ENCODE assay signal across 13 mouse cellular contexts in genomic region chr19:56116285-56116680, GRCm38 (mm10).
DNase-seq lines count a peak whose midpoint lies in the region; ATAC-seq and TF ChIP-seq lines count a peak whose summit lies in the region.
"Had no signal": no experiment of that assay in that cellular context is flagged by ENCODE, and none has a peak within 500 bp of the region (broad histone marks: within the 10 kb centered on the region; RNA-seq: fewer than 3 reads in every experiment).

No protein-coding gene starts in this region.

- no peak overlapping the region for H3K9ac ChIP-seq in heart, embryonic 13.5 days
- no peak overlapping the region for H3K9ac ChIP-seq in lung, embryonic 14.5 days
- H3K9ac ChIP-seq in limb, embryonic 13.5 days = no peak overlapping the region

- H3K4me3 ChIP-seq in heart, embryonic 13.5 days = no peak overlapping the region
- no peak overlapping the region for H3K4me3 ChIP-seq in lung, embryonic 14.5 days (ENCODE audit: low read depth, low read length)
- no peak overlapping the region for H3K4me3 ChIP-seq in limb, embryonic 13.5 days
- H3K4me3 ChIP-seq: layer of hippocampus, adult 2 months had no signal

- H3K27ac ChIP-seq in heart, embryonic 13.5 days (replicated peaks) = no peak overlapping the region
- H3K27ac ChIP-seq in lung, embryonic 14.5 days (ENCODE audit: low read depth) = peak overlapping the region; percentile 1; the same call in 1 of the 2 replicates
- H3K27ac ChIP-seq in limb, embryonic 13.5 days = peak overlapping the region; percentile 74; the same call in 1 of the 2 replicates
- H3K27ac ChIP-seq: layer of hippocampus, adult 2 months had no signal

- DNase-seq in heart, adult 11 months = no peak
- peak; percentile 81 for DNase-seq in lung, embryonic 14.5 days
- DNase-seq in lung, postnatal 25 days (ENCODE audit: low spot score) = no peak
- peak; percentile 43 for DNase-seq in NIH3T3 (ENCODE audit: low read depth)
- DNase-seq in T-cell, adult 2 months (ENCODE audit: low spot score) = no peak
- DNase-seq in adrenal gland, postnatal 25 days = no peak
- DNase-seq: cerebellum, adult 9-10 months; lung, postnatal 14 days; spleen, adult 18-20 months; thymus, postnatal 4 days had no signal

- no peak for TF ChIP-seq CTCF in lung, embryonic 14.5 days (IDR thresholded peaks at IDR 0.05; ENCODE audit: low read depth)

- WGBS in heart, embryonic 13.5 days = 51% methylated on average over 7 of the region's 7 CpGs
- WGBS in lung, embryonic 14.5 days = 42% methylated on average over 7 of the region's 7 CpGs
- 23% methylated on average over 7 of the region's 7 CpGs for WGBS in limb, embryonic 13.5 days

- peaks cover 27% of the 10 kb centered on the region for H3K4me1 ChIP-seq in heart, embryonic 13.5 days
- H3K4me1 ChIP-seq in lung, embryonic 14.5 days (ENCODE audit: insufficient read depth) = peaks cover 12% of the 10 kb centered on the region
- H3K4me1 ChIP-seq in limb, embryonic 13.5 days = peaks cover 28% of the 10 kb centered on the region

- peaks cover 7% of the 10 kb centered on the region for H3K27me3 ChIP-seq in heart, embryonic 13.5 days (replicated peaks)
- no peaks in the 10 kb centered on the region for H3K27me3 ChIP-seq in lung, embryonic 14.5 days (ENCODE audit: insufficient read depth, low read length)
- 0 out of 2 replicates have a peak, but pooled peaks cover 8% of the 10 kb centered on the region for H3K27me3 ChIP-seq in limb, embryonic 13.5 days

- peak overlapping the region; percentile 48 for H3K4me2 ChIP-seq in heart, embryonic 13.5 days
- peak overlapping the region; percentile 27; the same call in 1 of the 2 replicates for H3K4me2 ChIP-seq in lung, embryonic 14.5 days
- peak overlapping the region; percentile 23 for H3K4me2 ChIP-seq in limb, embryonic 13.5 days (replicated peaks)

- H3K9me3 ChIP-seq in heart, embryonic 13.5 days = peaks cover 5% of the 10 kb centered on the region
- H3K9me3 ChIP-seq in lung, embryonic 14.5 days (ENCODE audit: low read depth, low read length) = peaks cover 4% of the 10 kb centered on the region; the same call in 1 of the 2 replicates
- H3K9me3 ChIP-seq in limb, embryonic 13.5 days = peaks cover 12% of the 10 kb centered on the region

- H3K36me3 ChIP-seq in heart, embryonic 13.5 days = no peaks in the 10 kb centered on the region
- no peaks in the 10 kb centered on the region for H3K36me3 ChIP-seq in lung, embryonic 14.5 days (ENCODE audit: insufficient read depth)
- H3K36me3 ChIP-seq in limb, embryonic 13.5 days = no peaks in the 10 kb centered on the region

- ATAC-seq in heart, embryonic 13.5 days (ENCODE audit: extremely low read depth, insufficient number of reproducible peaks, low FRiP score, low TSS enrichment) = no peak
- ATAC-seq in lung, embryonic 14.5 days (ENCODE audit: insufficient read depth) = peak; percentile 62; the same call in 1 of the 2 replicates
- ATAC-seq in limb, embryonic 13.5 days (ENCODE audit: low FRiP score, low read depth) = peak; percentile 82

Comparison
In these comparisons a context has a peak if more than half of its experiments do, and no peak if none do; other contexts are left out.
1. DNase-seq: peak in lung, embryonic 14.5 days (single experiment) and NIH3T3 (single experiment); none in heart, adult 11 months (single experiment), lung, postnatal 25 days (single experiment), T-cell, adult 2 months (single experiment) and adrenal gland, postnatal 25 days (single experiment).
2. Peak in every context shown above with its lines, with median percentiles within 50 percentile points of each other: H3K4me2 ChIP-seq.